Mouse (Mus musculus): ENCODE data around the gene Cpd. TPM values are rescaled to one million over a fixed set of nuclear protein-coding genes. Genes with fewer than 3 reads are reported as not detected.
A peak's percentile ranks its signal among the peaks of the same experiment; 100 is the strongest.

The Cpd gene
- 10 to 100 TPM; 51.4 to 58.7 TPM for total RNA-seq (2021)
- long read RNA-seq, experiment 1, full-length matches to known transcripts: 10 of 16 reads
- long read RNA-seq, experiment 1, partial matches to known transcripts: 3 of 16 reads
- long read RNA-seq, experiment 1, other reads (novel, unspliced or antisense): 3 of 16 reads
- long read RNA-seq, experiment 2, full-length matches to known transcripts: 9 of 17 reads
- long read RNA-seq, experiment 2, partial matches to known transcripts: 1 of 17 reads
- long read RNA-seq, experiment 2, other reads (novel, unspliced or antisense): 7 of 17 reads

DNA sequence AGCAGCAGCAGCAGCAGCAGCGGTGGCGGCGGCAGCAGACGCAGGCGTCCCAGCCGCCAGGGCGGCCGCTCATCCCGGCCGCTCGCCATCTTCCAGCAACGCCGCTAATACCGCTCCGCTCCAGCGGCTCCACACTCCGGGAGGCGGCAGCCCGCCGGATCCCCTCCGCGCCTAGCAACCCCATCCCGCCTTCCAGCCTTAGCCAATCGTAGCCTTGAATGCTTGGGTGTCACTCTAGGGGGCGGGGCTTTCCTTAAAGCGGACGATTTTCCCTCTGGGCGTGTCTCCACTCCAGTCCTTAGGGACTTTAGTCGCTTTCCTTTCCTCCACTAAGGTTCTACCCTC, at the start of gene Cpd:
TSS of gene Cpd (minus strand) at position 141 of the 345 bp plus-strand sequence.
- intact Hi-C loops (cut with DNase I): loop anchor here (5.0 kb wide), 1 partner anchor 35 kb away; no protein-coding TSS in a partner anchor

DNA sequence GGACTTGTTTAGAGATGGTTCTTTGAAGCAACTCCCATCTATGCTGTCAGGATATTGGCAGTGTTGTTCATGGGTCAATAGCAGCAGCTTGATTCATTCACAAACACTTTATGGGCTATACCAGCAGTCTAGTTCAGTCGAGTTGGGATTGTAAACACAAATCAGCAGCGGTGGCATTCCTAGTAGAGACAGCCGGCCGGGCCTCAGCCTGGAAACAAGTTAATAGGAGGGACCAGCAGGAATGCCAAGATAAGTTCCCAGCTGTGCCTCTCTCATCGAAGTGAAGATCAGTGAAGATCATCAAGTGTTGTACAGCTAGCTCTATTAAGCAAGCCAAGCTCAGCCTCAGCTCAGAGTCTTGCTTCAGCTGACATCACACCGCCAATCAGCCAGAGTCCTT, 49.5 kb upstream of the Cpd start:
- intact Hi-C loops (cut with DNase I): loop anchor here (5.0 kb wide), 1 partner anchor 219 kb away; the partner anchor contains the start of gene Trarg1

More for the DNA sequence above, at the start of gene Cpd:
- DNase-seq: peak; percentile 95 to 97

DNA sequence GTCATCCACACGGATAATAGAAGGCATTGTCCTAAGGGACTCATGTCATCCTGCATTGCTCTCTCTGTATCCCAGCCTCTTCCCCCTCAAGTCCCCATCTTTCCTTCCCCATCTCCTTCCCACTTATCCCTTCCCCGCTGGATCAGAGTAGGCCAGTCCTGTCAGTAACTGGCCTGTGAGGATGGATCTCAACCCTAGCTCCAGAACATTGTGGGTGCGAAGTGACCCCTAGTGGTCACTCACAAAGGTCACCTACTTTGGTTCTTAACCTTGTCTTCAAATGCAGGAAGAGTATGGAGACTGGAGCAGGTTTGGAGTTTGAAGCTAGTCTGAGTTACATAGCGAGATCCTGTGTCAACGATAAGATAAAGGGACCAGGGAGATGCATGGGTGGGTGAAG, 47.4 kb upstream of the Cpd start:
- intact Hi-C loops (cut with DNase I): loop anchor here (1.0 to 2.0 kb wide), 3 partner anchors 49 to 104 kb away; no protein-coding TSS in a partner anchor
- DNase-seq: peak; percentile 73 to 79

More for the DNA sequence above, 49.5 kb upstream of the Cpd start:
- DNase-seq: no peak

DNA sequence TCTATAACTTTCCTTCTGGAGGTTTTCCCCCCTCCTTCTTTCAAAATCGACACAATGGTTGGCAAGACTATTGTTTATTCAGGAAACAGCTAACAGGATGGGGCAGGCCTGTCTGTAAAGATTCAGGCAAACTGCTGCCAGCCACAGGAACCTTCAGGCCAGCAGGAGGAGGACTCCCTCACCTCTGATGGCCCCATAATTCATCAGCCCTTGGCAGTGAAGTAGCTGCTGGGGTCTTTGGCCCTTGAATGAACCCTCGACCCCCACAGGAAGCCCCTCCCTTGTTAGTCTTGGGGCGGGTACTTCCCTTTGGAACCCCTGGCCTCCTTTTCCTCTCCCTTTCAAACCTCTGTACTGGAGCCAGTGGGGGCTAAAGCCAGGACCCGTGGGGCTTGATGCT, 46.8 kb upstream of the Cpd start:
- peak; percentile 50 to 58 for DNase-seq
- intact Hi-C loops (cut with DNase I): no loop called here

DNA sequence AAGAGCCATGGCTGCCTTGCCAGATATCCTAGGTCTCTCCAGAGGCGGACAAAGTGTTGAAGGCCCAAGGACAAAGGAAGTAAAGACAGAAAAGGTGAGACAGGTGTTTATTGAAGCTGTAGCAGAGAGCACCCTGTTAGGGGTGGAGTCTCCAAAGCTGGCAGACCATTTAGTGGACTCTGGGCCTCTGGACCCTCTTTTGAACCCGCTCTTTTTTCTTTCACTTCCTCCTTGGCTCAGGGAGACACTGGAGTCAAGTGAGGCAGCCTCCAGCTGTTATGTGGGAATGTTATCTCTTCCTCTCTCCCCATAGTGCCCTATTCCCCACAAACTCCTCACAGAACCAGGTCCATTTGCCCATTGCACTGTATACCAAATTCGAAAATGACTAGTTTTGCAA, 46.2 kb upstream of the Cpd start:
- DNase-seq: no peak

DNA sequence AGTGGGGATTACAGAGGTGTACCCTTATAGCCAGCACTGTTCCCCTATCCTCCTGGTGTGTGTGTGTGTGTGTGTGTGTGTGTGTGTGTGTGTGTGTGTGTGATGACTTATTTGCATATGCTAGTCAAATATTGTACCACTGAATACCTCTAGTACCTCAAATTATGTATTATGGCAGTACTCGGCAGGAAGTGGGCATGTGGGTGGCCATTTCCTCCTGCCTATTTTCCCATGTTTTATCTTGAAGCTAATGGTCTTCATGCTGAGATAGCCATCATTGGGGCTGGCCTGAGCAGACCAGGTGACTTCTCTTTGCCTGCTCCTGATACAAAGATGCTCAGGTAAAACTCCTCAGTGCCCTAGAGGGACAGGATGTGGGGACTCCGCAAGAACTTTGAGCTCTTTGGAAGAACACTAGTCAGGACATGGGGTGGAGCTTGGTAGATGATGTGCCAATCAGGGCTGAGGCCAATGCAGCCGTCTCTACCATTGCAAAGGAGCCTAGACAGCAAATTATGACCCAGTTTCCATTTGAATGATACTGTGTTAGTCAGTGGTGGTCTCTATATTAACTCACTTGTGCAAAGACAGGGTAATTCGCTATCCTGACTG, 45.0 kb upstream of the Cpd start:
- intact Hi-C loops (cut with DNase I): no loop called here
- no peak for DNase-seq

More for the DNA sequence above, 46.2 kb upstream of the Cpd start:
- intact Hi-C loops (cut with DNase I): no loop called here

DNA sequence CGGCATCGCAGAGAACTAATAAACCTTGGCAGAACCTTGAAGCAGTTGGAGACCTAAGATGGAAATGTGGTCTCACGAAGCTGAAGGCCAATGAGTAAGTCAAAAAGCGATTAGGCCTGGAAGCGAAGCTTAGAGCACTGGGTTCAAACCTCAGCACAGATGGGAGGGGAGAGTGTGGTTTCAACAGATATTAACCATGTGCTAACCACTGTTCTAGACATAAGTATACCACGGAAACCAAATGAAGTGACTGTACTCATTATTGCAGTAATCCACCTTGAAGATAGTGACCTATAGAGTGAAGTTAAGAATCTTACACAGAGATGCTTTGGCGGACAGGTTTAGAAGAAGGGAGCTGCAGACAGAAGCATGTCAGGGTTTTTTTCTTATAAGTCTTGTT, 44.4 kb upstream of the Cpd start:
- intact Hi-C loops (cut with DNase I): no loop called here
- DNase-seq: no peak

DNA sequence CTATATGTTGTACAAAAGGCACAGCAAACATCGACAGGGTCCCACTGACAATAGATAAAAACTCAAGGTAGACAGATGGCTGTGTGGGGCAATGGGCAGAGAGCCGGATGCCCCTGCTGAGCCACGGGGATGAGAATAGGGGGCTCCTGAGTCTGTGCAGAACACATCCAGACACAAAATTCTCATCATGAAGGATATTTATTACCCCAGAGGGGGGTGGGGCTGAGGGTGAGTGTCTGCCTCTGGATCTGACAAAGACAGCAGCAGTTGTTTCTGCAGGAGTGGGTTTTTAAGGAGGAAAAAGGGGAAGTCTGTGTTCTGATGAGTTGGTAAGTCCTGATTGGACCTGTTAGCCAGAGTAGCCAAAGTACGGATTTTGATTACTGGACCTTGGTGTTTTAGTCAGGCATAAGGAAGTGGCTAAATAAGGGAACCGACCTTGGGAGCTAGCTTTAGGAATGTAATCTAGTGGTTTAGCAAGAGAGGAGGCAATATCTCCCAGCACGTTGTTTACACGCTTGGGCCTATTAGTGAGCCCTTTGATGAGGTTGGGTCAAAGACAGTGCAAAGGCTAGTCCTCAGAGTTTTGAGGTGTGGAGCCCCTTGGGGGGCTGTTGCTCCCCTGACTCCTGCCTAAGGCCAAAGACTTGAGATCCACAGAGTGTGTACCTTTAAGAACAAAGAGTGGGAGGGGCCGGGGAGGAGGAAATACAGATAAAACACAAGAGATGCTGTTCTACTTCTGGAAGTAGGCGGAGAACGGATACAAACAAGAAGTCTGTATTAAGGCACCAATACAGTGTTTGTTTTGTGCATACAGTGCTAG, 42.7 kb upstream of the Cpd start:
- peak; percentile 33 to 35 for DNase-seq
- intact Hi-C loops (cut with DNase I): no loop called here

DNA sequence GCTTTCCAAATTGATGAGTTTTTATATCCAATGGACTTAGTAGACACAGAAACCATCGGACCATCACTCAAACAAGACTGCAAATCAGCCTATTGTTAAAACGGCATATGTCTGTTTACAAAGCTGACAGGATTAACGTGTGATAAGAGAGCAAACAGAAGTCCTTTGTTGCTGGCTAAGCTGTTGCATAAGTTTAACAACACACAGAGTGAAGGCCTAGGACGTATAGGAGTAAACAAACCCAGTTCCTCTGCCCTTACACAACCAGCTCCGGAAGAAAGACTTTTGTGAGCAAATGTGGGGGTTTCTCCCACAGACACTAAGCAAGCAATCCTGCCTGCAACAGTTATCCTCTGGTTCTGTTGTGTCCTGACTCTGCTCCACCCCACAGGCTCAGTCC, 37.6 kb upstream of the Cpd start:
- intact Hi-C loops (cut with DNase I): no loop called here
- no peak for DNase-seq

DNA sequence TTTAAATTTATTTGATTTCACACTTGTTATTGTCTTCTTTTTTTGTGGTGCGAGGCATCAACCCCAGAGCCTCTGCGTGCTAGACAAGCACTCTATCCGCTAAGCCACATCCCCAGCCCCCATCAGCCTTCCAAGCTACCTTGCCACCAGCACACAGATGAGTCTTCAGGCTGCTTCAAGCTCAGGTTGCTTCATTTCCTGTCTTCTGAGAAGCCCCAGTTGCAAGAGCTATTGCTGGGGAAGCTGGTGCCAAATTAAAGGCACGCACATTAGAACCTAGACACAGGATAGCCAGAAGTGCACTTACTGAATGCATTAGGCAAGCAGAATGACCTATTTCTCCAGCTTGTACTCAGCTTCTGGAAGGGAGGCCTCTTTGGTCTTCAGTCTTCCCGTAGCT, 33.0 kb upstream of the Cpd start:
- no peak for DNase-seq

DNA sequence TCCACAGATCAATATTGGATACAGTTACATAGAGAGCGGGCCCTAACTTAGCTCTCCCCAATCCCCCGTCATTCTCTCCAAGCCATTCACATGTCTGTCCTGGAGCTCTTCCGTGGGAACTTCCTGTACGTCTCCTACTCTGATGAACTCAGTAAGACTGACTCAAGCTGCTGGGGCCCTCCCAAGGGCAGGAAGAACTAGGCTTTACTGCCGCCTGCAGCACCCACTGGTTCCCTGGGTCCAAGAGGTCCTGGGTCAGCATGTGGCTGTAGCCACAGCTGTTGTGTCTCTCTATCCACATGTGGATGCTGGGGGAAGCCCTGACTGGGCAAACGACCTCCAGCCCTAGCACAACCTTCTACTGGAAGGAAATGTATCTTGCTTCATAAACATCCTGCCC, 27.9 kb upstream of the Cpd start:
- no peak for DNase-seq
- intact Hi-C loops (cut with DNase I): no loop called here

More for the DNA sequence above, 33.0 kb upstream of the Cpd start:
- intact Hi-C loops (cut with DNase I): no loop called here

DNA sequence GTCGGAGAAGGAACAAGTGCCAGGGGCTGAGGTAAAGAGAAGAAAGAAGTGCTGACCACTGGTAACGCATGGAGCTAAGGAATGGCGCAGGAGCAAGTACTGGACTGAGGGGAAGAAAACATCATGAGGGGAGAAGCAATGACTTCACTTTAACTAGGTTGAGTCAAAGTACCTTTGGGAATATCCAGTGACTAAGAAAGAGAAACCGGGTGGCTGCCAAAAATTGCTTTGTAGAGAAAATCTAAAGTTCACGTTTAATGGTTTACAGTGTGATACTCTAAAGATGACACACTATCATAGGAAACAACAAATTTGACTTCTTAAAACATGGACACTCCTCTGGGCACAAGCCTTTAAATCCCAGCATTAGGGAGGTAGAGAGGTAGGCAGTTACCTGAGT, 27.0 kb upstream of the Cpd start:
- no peak for DNase-seq
- intact Hi-C loops (cut with DNase I): no loop called here

DNA sequence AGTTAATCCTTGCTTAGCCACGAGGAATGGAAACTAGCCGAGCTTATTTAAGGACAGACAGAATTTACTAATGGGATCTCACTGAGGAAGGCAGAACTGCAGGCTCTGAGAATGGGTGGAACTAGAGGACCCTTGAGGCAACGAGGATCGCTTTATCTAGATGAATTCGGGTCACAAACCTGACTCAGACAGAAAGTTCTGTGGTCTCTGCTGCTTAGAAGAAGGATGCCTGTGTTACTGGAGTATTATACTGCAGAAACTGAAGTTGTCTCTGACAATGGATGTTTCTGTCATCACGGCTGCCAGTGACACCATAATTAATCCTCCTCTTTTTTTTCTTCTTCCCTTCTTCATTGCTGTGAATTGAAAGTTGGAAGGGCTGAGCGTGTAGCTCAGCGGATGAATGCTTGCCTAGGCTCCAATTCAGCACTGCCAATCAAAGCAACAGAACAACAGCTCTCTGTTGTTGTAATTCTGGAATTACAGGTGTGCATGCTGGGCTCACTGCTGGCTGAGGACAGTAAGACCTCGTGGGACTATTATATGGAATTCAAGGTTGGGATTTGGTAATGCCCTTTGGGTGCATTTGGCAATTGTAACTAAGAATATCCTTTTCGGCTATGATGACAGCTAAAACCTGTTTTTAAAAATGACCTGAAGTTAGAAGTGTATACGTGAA, 25.9 kb upstream of the Cpd start:
- DNase-seq: no peak
- intact Hi-C loops (cut with DNase I): no loop called here

DNA sequence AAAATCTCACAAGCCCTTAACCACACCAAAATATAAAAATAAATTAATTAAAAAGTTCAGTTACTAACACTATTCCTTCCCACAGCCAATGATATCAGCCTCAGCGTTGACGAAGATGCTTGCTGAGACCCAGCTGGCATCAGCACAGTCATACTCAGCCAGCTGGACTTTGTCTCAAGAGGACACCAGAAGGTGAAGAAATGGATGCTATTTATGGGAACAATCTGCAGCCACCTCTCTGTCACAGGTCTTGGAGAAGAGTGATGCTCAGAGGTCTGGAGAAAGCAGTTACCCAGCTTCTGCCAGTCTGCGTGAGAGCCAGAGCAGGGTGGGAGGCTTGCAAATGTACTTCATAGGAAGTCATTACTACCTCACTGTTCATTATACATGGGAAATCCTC, 14.4 kb upstream of the Cpd start:
- DNase-seq: peak in 1 of 2 experiments; percentile 30
- intact Hi-C loops (cut with DNase I): no loop called here

DNA sequence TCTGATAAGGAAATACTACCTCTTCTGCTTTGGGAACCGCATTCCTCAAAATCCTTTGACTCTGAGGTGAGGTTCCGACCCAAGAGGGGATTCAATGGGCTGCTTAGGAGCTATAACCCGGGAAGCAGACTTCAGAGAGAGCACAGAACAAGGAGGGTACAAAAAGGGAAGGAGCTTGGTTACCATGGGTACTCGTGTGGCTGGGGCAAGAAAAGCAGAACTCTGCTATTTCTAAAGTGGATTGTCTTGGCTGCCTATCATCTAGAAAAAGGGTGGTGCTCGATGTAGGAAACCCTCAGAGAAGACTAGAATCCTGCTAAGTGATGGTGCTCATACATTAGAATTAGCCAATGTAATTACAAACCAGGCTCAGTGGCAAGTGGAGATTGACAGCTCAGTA, 12.4 kb upstream of the Cpd start:
- intact Hi-C loops (cut with DNase I): no loop called here
- DNase-seq: no peak

DNA sequence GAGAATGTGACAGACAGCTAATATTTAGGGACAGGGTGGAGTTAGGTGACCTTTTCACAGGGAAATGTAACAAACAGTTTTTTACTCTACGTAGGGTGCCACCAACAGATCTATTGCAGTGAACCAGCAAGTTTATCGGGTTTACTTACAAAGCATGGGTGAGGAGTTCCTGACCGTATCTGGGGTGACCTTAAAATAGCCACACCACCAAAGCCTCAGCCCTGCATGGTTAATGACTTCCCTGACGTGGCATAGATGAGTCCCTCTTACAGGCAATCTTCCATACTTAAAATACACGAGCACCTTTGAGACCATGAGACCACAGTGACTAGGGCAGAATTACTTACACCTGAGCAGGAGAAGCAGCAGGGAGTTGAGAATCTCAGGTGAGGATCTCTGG, 12.0 kb upstream of the Cpd start:
- DNase-seq: no peak
- intact Hi-C loops (cut with DNase I): no loop called here

DNA sequence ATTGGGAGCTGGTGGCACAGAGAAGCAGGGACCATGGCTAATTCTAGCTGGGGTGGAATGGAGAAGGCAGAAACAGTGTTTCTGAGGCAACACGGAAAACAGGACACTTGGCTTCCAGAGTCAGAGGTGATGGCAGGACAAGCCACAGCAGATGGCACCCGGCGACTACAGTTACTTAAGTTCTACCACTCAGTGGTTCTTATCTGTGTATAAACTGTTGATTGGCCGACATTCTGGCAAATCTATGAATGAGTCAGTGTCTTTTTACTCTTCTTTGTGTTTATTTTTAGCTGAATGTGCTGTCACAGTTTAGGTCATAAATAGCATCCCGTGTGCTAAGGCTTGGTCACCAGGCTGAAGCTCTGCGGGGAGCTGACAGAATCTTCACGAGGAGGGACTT, 10.3 kb upstream of the Cpd start:
- DNase-seq: peak; percentile 16 to 50
- intact Hi-C loops (cut with DNase I): no loop called here

DNA sequence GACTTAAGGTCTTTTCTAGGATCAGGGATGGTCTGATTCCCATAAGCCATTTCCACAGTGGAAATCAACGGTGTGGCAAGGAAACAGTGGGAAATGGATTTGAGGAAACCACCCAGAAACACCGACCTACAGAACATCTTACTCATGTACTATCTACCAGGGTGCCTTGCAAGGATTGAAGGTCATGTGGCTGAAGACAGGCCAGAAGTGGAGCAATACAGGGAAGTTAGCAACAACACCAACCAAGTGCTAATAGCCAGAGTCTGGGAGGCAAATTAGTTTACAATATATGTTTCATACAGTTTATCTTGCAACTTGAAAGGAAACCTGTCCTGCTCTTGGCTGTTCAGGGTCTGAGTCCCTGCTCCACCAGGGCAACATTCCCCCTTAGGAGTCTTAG, 9.8 kb upstream of the Cpd start:
- no peak for DNase-seq
- intact Hi-C loops (cut with DNase I): no loop called here

DNA sequence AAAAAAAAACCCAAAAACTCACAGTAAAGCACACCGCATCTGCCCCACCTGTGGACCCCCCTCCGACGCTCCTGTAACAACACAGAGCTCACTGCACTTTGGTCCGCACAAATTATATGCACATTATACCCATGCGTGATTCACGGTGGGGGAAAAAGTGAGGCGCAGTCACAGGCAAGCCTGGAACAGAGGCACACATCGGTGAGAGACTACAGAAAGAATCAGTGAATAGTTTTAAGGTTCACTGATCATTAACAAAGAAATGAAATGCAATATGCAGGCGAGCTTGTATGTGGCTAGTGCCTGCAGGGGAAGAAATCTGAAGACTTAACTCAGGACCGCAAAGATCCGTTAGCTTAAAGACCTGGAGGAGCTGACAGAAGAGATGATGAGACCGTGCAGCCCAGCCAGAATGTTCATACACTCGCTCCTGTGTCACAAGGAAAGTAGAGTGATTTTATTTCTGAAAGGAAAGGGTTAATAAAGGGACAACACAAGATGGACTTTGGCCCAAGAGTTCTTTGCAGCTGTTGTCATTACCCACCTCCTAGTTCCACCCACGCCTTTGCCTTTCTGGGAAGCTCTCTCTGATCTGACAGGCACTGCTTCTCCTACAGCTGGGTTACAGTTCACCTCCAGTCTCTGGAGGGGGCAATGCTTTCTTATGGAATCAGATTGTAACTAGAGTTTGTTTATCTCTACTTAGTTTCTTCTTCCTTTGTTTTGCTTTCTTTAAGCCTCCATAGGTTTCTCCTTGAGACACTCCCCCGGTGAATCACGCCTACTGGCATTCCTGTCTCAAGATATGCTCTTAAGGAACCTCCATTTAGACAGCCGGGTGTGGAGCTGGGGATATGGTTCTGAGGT, 7.9 kb upstream of the Cpd start:
- intact Hi-C loops (cut with DNase I): no loop called here

DNA sequence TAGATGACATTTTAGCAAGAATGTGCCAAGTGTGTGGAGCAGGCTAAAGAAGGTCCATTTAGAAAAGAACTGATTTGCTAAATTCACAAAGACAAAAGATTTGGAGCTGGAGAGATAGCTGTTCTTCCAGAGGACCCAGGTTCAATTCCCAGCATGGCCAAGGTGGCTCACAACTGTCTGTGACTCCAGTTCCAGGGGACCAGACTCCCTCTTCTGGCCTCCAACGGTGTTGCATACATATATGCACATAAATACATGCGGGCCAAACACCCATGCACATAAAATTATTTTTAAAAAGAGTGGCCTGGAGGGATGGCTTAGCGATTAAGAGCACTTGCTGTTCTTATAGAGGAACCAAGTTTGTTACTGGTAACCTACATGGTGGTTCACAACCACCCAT, 4.7 kb upstream of the Cpd start:
- intact Hi-C loops (cut with DNase I): no loop called here
- DNase-seq: no peak

More for the DNA sequence above, 7.9 kb upstream of the Cpd start:
- peak in 1 of 2 experiments; percentile 34 for DNase-seq

All from heart, postnatal 14 days (tissue).